Mouse (Mus musculus) monocyte, adult 5-6 weeks (primary cell): ENCODE data around the gene F2rl3. TPM values are rescaled to one million over a fixed set of nuclear protein-coding genes. Genes with fewer than 3 reads are reported as not detected.

Experiments used
- ATAC-seq: fragments of 153-309, 156-312 bp; replicated peaks from 2 replicates; pipeline ENCODE4 v1.8.0; 2017; ENCODE audit warnings: mild to moderate bottlenecking; ENCODE audit not compliant: low TSS enrichment, insufficient number of reproducible peaks, severe bottlenecking, poor library complexity, low FRiP score
- total RNA-seq: library from RNA; stranded (forward); fragments of 200-1000, 200-491, 200-594 nt; gene quantifications from 3 replicates; pipeline ENCODE4 v1.2.3, GENCODE M21; 2017

F2rl3 gene
- total RNA-seq, result 1.6 TPM in 1 of 3 replicates, not detected in the others

DNA sequence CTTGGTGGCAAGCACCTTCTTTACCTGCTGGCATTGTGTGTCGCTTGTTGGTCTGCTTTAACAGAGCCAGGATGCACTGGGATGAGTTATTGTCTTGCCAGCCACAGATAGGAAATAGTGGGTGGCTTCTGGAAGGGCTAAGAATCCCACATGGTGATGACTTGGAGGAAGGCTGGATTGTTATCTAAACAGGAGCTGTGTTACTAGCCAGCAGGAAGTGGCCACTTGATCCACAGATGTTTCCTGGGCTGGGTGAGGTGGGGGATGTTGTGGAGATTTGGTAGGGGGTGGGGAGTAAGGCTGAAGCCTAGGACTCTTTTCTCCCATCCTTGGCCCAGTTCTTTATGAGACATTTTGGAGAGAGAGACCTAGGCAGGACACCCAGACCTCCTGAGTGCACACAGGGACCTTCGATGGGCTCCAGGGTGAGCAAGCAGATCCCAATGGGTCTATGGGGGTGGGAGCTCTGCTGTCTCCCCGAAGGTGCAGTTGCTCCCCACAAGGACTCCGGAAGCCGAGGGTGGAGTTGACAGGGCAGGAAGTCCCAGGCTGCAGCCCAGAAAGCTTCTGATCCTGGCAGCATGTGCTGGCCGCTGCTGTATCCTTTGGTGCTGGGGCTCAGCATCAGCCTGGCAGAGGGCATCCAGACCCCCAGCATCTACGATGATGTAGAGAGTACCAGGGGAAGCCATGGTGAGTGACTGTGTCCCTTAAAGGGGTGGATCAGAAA is at the start of gene F2rl3:
F2rl3 (plus strand) TSS at position 559 of the 730 bp plus-strand sequence.
- no peak for ATAC-seq

DNA sequence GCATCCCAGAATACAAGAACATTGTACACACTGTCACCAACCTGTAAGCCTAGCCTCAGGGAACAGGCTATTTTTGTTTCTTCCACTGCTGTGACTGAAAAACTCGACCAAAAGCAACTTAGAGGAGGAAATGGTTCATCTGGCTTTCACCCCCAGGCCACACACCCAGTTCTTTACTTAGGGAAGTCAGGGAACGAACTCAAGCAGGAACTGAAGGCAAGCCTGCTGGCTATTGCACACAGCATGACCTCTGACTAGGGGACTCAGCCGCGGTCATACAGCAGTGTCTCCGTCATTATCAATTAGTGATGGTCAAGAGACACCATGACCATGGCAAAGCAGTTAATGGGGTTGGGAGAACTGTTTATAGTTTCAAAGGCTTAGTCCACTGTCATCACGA is 49.1 kb upstream of the F2rl3 start:
- 0 out of 2 replicates have a peak, but pooled peaks have one; percentile 40 for ATAC-seq

DNA sequence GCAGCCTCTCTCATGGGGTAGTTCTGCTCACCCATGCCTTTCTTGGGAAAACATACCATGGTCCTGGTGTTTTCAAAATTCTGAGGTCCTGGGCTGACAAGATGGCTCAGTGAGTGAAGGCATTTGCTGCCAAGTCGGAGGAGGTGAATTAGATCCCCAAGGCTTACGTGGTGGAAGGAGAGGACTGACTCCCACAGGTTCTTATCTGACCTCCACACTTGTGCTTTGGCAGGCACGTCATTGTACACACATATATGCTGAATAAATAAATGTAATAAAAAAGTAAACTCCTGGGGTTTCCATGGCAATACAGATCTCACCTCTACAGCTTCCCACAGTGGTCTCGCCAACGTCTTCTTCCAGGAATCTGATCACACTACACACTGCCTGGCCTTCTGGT is 45.1 kb upstream of the F2rl3 start:
- no peak for ATAC-seq

DNA sequence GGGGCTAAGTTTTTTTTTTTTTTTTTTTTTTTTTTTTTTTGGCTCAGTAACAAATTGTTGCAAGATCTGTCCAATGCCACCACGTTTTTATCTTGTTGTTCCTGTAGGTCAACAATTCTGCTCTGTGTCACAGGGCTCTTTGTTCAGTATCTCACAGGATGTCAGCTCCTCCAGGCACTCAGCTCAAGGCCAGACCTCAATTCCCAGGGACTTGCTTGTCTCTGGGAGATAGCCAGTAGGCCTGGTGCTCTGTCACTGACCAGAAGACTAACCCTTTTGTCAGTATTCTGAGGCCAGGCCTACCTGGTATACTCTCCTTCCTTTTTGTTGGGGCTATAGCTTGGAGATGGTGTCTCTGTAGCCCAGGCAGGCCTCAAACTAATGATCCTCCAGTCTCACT is 41.1 kb upstream of the F2rl3 start:
- ATAC-seq, result no peak

DNA sequence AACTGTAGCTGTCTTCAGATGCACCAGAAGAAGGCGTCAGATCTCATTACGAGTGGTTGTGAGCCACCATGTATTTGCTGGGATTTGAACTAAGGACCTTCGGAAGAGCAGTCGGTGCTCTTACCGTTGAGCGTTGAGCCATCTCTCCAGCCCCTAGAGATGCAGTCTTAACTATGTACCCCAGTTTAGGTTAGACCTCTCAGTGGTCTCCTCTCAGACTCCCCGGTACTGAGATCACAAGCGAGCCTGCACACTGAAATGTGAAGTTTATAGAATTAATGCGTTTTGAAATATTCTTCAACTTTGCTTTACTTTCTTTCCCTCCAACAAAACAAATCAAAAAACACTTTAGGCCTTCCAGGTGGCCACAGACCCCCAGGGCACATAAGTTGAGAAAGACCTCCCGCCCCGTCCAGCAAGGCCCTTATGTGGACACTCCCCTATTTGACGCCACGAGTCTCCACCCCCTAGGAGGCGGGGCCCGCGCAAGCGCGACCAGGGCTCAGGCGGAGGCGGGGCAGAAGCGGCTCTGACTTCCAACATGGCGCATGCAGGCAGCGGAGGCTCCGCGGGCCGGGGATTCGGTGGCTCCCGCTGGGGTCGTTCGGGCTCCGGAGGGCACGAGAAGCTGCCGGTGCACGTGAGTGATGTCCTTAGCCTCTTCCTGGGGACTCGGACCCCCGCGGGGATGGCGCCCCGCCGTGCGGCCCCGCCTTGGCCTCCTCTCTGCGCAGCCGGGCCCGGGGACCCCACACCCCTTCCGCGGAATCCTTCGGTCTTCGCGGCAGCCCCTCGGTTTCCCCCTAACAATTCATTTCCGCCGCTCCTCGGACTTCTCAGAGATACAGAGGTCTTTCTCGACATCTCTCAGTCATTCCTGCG is 38.7 kb upstream of the F2rl3 start, which contains the start of gene Sin3b:
Sin3b (plus strand) TSS at position 517 of the 882 bp plus-strand sequence.
- ATAC-seq, result peak; percentile 94

DNA sequence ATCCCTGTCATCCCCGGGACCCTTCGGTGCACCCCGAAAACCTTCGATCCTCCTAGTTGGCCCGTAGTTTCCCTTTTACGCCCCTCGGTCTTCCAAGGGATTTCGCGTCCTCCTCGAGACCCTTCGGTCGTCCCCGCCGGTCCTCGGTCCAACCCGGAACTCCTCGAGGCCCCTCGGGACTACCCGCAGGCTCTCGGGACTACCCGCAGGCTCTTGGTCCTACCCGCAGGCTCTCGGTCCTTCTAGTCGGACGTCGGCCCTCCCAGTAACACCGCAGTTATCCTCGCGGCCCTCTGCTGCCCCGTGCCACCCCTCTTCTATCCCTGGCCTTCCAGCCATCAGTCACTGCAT is 38.1 kb upstream of the F2rl3 start:
- ATAC-seq, result no peak

DNA sequence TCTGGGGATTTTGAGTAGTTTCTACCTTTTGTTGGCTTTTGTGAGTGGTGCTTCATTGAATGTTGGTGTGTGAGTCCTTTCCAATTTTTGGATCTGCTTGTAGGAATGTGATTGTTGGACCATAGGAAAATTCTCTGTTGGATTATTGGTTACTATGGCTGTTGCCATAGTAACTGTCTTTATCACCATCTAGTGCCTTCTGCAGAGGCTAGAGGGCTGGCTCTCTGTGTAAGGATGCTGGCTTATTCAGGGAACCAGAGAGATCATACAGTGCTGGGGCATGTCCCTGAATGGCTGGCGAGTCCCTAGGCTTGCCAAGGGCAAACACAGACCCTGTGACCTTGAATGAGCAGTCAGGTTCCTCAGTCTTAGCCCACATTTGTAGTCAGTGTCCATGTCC is 33.0 kb upstream of the F2rl3 start:
- no peak for ATAC-seq

DNA sequence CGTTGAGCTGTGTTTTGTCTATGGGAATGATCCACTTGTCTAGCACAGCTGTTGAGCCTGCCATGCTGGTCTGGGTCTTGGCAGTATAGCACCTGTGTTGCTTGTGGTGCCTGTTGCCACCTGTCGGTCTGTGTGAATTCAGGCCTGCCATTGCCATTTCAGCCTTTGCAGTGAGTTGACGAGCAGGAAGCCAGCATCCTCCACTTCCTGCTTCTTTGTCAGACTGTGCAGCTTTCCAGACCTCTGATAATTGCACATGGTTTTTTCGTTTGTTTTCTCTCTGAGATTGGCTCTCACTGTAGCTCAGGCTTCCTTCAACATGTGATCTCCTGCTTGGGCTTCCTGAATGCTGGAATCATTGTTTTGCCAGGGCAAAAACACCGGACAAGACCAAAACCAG is 26.7 kb upstream of the F2rl3 start:
- no peak for ATAC-seq

DNA sequence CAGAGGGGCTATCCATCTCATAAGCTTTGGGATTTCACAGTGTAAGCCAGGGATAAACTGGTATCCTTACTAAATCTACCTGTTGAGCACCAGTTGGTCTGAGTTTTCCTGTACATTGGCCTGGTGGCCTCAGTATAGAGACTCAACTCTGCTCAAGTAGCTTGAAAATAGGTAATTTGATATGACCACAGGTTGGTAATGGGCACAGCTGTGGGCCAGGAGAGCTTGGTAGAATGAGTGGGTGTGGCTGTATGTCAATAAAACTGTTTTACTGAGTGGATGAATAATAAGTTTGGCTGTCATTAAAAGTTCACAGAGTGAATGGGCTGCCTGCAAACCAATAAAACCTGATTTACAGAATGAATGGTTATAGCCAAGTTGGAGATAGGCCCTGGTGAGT is 24.8 kb upstream of the F2rl3 start:
- no peak for ATAC-seq

DNA sequence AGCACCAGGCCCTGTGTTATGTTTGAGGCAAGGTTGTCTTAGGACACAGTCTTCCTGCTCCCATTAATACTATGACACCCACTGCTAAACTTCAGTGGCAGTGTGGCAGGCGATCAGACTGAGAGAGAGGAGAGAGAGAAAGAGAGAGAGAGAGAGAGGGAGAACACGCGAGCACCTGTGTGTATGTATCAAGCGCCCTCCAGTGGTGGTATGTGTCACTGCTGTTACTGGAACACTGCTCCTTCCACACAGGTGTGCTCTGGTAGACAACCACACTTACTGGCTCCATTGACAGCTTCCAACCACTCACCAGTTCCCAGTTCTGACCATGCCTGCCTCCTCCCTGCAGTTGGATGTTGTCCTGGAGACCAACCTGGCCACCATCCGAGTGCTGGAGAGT is 15.6 kb upstream of the F2rl3 start:
- ATAC-seq, result no peak

DNA sequence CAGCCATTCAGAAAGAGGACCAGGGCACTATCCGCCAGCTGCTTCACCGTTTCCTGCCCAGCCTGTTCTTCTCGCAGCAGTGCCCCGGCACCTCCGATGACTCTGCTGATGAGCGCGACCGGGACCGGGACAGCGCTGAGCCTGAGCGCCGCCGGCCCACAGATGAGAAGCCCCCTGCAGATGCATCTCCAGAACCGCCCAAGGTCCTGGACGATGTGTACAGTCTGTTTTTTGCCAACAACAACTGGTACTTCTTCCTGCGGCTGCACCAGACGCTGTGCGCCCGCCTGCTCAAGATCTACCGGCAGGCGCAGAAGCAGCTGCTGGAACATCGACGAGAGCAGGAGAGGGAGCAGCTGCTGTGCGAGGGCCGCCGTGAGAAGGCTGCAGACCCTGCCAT is 11.8 kb upstream of the F2rl3 start:
- no peak for ATAC-seq

DNA sequence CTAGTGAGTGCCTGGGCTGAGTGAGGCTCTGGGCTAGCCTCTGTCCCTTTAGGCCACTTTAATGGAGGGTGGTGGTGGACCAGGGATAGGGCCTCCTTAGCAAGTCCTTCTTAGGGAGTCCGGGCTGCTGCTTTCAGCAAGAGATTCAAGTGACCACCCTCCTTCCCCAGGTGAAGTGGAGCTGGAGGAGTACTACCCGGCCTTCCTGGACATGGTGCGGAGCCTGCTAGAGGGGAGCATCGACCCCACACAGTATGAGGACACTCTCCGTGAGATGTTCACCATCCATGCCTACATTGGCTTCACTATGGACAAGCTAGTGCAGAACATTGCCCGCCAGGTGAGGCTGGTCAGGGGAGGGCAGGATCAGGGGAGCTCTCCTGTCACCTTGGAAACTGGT is 11.4 kb upstream of the F2rl3 start:
- no peak for ATAC-seq

DNA sequence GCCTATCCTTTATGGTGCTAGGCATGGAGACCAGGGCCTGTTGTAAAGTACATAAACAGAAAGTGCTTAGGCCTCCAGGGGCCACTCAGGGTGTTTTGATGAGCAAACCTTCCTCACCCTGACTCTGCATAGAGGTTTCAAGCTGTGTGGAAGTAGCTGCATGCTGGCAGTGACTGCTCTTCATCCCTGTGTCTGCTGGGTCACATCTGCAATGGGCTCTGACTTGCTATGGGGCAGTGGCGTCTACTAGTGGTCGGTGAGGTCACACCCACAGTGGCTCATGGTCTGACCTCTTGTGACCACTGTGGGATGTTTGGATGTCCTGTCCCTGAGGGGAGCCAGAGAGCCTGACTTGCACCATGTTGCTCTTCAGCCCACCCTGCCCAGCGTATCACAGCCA is 10.6 kb upstream of the F2rl3 start:
- no peak for ATAC-seq

DNA sequence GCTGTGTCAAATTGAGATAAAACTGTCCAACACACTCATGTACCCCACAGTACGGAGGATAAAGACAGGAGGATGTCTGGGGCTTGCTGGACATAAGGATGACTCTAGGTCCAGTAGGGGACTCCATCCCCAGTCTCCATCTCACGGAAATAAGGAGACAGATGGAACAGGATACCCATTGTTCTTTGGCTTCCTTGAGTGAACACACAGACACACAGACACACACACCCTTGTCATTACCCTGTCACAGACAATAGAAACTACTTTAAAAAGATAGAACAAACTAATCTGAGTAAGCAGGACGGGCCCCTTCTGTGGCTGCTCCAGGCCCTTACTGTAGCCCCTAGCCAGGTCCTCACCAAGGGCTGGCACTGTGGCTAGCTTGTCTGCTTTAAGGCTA is 9.4 kb upstream of the F2rl3 start:
- ATAC-seq, result no peak

DNA sequence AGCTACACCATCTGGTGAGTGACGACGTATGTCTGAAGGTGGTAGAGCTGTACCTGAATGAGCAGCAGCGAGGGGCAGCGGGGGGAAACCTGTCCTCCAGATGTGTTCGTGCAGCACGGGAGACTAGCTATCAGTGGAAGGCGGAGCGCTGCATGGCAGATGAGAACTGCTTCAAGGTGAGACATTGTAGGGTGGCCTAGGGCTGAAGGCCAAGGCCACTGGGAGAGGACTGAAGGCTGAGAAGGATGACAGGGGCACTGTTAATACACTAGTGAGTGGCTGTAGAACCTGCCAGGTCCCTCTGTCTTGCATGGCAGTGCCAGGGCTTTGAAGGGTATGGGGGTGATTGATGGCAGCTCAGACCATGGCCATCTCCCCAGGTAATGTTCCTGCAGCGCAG is 8.5 kb upstream of the F2rl3 start:
- no peak for ATAC-seq

DNA sequence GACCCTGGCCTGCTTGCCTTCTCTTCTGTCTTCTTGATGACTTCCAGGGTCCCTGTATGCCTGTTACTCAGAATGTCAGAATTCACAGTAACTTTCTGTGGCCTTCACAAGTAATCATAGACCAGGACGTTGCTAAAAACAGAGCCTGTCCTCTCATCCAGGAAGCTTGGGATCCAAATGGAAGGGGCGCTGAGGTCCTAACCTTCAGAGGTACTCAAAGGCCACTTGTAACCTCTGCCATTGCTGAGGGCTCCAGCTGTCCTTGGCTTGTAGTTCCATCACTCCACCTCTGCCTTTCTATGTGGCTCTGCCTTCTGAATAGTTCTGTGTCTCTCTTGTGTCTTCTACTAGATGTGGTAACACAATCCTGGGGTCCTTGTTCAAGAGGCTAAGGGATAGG is 7.9 kb upstream of the F2rl3 start:
- no peak for ATAC-seq

DNA sequence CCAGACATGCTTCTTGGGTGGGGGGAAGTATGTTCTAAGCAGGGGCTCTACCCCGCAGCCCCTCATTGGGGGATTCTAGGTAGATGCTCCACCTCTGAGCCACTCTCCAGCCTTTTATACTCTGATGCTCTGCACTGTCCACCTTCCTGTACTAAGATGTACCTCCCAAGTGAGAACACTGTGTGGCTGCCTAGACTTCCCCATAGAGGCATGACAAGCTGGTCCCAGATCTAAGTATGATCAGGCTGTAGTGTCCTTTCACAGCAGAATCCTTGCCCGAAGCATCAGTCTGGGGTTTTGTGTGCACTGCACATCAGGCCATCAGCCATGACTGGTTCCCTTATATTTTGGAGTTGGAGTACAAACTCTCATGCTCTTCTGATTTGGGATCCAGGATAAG is 5.6 kb upstream of the F2rl3 start:
- no peak for ATAC-seq

DNA sequence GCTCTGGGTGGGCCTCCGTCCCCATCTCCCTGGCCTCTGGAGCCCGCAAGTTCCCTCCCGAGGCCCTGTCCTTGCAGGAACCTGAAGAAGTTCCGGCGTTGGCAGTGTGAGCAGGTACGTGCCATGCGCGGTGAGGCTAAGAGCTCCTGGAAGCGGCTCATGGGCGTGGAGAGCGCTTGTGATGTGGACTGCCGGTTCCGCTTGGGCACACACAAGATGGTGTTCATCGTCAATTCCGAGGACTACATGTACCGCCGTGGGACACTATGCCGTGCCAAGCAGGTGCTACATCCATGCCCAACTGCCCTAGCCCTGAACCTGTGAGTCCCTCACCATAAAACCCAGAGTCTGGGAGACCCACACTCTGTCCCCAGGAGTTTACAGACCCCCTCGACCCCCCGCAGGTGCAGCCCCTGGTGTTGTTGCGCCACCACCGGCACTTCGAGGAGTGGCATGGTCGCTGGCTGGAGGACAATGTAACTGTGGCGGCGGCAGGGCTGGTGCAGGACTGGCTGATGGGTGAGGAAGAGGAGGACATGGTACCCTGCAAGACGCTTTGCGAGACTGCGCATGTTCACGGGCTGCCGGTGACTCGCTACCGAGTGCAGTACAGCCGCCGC is 4.8 kb upstream of the F2rl3 start:
- ATAC-seq, result no peak

DNA sequence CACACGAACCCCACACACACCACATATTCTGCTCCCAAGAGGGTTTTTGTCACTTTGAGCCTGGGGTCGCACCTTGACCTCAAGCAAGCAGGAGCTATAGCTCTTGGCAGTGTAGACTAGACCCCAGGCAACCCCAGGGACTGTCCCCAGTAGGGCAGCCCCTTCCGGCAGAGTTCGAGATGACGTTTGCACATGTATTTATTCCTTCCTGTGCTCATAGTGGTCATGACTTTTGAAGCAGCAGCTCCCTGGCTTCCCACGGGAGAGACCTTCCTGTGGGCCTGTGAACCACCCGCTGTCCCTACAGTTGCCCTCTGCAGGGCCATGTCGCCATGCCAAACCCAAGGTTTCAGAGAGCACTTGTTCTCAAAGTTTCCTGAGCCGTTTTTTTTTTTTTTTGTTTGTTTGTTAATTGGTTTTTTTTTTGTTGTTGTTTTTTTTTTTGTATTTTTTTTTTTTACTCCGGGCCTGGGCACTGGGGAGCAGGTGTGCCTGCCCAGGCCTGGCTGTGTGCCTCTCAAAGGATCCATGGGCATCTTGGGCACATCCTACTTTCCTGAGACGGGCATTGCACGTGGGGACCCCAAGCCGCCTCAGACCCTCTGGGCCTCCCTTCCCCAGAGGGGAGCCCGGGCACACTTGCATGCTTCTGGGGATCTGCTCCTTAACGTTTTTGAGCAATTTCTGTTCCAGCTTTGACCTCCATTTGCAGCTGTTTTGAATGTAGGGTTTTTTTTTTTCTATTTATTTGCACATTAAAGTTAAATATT is 4.1 kb upstream of the F2rl3 start:
- ATAC-seq, result no peak
